Mouse (Mus musculus): Measurements from ENCODE around the gene Pgs1.

Gene Pgs1

GRCm38 (mm10) chr11:118003176-118003575 lies 17.1 kb downstream of the Pgs1 start:
- DNase-seq (ENCODE audit: low read depth): no peak

GRCm38 (mm10) chr11:118003718-118004117 lies 17.6 kb downstream of the Pgs1 start:
- DNase-seq (ENCODE audit: low read depth): no peak

DNA sequence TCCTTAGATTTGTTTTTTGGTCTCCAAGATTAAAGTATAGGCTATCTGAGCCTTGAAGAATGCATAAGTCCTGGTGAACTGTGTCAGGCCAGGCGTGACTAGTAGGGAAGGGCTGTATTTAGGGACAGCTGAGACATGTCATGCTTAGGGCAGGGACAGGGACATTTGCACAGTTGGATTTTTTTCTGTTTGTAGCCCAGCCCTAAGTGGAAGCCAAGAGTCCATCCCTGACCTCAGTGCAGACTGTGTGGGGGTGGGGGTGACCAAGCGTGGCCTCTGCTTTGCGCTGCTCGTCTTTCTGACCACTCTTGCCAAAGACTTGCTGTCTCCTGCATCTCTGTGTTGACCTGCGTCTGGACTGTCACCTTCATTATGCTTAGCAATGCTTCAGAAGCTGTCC lies 18.1 kb downstream of the Pgs1 start:
- DNase-seq (ENCODE audit: low read depth): no peak

- peak; percentile 38 for DNase-seq (ENCODE audit: low read depth)
Measured at GRCm38 (mm10) chr11:118007460-118008143, 21.5 kb downstream of the Pgs1 start.

DNA sequence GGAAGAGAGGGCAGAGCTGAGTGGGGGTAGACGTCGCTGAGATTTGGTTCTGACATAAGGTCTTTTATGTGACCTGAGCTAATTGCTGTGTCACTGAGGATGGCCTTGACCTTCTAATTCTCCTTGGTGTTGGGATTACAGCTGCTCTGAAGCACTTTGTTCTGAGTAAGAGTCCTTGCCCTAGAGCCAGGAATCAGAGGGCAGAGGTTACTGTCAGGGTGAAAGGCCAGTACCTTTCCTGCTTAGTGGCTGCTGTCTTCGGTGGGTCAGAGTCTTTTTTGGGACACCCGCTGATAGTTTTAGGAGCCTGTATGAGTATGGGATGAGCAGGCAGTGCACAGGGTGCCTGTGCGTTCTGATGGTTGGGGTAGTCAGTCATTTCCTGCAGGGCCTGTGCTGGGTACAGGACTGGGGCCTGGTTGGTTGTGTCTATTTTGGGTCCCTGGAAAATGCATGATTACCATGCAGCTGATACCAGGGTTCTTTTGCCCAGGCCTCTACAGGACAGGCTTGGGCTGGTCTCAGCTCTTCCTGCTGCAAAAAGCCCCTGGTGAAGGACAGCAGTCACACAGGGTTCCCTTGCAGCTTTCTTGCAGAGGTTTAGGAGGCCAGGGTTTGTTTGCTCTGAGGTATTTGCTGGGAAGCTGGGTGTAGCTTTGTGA lies 22.2 kb downstream of the Pgs1 start:
- DNase-seq (ENCODE audit: low read depth): no peak

GRCm38 (mm10) chr11:118008843-118009242 lies 22.8 kb downstream of the Pgs1 start:
- DNase-seq (ENCODE audit: low read depth): no peak

DNA sequence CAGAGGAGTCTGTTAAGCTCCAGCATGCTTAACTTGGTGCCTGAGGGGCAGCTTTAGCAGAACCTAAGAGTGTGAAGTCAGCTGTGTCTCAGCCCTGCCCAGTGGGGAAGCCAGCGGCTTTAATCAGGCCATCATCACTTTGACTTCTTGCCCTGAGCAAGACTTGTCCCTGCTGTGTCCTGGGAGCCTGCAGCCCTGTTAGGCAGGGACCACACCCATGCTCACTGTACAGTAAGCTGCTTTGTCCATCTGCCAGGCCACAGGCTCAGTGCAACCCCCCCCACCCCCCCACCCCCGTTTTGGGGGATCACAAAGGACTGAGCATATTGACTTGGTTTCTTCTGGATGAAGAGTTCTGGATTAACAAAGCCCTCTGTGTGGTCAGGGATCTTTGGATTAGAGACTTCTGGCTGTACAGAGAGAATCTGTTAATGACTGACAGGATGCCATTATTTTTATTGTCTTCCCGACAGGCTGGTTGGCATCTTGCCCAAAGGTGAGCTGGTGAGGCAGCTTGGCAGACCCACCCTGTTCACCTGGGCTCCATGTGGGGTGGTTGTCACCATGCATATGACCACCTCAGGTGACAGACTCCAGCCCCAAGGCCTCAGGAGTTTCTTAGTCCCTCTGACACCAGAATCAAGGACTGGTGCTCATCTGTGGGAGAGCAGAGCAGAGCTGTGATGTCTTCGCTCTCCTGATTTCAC lies 23.9 kb downstream of the Pgs1 start:
- DNase-seq (ENCODE audit: low read depth): no peak

DNA sequence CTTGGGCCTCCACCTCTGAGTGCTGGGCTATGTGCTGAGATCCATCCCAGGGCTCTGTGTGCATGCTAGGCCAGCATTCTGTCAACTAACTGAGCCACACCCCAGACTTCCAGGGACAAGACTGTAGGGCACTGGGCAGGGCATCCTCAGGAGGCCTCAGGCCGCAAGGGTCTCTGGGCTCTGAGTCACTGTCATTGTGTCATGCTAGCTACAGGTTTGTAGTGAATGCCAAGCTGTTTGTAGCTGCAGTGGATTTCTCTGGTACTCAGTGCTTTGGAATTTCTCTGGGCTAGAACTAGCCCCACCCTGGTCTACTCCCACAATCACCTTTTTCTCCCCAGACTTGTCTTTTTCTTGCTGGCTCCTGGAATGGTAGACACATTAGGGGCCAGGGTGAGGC lies 26.5 kb downstream of the Pgs1 start:
- no peak for DNase-seq (ENCODE audit: low read depth)

DNA sequence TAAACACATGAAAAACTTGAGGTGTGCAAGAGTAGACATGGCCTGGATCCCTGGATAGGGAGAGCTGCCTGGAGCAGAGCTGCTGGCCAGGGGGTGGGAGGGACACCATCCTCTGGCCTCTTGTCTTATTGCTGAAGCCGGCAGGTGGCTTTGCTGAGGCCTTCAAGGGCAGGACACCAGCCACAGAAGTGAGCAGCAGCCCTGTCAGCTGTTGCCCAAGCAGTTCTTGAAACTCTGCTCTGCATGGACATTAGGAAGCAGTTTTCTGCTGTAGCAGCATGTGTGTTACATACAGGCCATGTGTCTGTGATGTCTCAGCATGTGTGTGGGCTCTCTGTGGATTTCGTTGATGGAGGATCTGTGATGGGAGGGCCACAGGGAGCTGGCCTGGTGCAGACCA lies 27.2 kb downstream of the Pgs1 start:
- DNase-seq (ENCODE audit: low read depth): no peak

- DNase-seq (ENCODE audit: low read depth): peak; percentile 78
Measured at GRCm38 (mm10) chr11:118014391-118014995, 28.4 kb downstream of the Pgs1 start.

DNA sequence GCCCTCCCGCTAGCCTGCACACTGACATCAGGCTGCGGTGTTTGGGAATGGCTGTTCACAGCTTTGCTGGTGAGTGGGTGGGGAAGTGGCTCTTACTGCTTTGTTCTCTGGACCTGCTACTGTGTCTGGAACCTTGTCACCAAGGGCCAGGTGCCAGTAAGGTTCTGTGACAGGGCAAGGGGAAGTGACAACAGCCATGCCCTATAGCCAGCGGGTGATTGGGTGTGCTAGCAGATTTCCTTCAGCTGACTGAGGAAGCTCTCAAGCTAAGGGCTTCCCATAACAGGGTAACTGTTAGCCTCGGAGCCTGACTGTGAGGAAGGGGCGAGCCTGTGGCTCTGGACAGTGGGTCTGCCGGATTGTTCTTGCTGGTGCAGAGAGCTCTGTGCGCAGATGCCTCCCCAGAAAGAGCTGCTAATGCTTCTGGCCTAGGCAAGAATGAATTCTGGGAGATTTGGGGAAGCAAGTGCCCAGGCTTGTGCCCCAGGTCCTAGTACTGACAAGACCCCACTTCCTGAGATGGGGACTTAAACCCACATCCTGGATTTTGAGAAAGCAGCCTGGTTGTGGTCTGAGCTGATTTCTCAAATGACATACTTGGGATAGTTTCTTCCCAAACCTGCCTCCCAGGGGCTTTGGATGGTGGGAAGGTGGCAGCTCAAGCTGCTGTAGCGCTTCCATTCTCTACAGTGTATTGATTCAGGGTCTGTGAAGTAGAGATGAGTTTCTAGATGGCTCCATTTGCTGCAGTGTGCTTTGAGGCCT lies 29.5 kb downstream of the Pgs1 start:
- DNase-seq (ENCODE audit: low read depth): peak; percentile 63

DNA sequence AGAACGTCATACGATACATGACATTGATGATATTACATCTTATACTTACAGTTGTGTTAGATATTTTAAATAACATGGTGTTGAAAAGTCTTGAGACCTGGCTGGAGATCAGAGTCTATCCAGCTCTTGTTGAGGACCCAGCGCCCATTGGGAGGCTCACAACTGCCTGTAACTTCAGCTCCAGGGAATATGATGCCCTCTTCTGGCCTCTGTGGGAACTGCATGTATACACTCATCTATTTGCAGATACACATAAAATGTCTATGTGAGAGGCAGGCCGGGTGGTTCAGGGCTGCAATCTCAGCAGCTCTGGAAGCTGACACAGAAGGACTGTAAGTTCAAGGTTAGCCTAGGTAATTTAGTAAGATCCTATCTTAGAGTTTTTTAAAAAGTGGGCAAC lies 32.2 kb downstream of the Pgs1 start:
- DNase-seq (ENCODE audit: low read depth): peak; percentile 67

GRCm38 (mm10) chr11:118021806-118022205 lies 35.7 kb downstream of the Pgs1 start:
- peak; percentile 84 for DNase-seq (ENCODE audit: low read depth)

DNA sequence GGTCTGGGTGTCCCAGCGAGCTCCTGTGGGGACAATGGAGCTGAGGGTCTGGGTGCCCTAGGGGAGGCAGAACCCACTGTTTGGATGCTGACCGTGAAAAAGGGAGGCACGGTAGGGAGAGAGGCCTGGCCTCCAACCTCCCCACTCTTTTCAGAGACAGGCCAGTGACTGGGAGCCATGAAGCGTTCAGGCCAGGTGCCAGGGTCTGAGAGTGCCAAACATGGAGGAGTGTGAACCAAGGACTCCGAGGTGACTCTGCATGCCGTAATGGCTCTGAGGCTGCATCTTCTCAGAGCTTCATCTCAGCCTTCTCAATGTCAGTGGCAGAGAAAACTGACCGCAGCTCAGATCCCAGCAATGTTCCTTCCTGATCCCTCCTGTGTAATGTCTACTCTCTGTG lies 37.4 kb downstream of the Pgs1 start:
- DNase-seq (ENCODE audit: low read depth): no peak

DNA sequence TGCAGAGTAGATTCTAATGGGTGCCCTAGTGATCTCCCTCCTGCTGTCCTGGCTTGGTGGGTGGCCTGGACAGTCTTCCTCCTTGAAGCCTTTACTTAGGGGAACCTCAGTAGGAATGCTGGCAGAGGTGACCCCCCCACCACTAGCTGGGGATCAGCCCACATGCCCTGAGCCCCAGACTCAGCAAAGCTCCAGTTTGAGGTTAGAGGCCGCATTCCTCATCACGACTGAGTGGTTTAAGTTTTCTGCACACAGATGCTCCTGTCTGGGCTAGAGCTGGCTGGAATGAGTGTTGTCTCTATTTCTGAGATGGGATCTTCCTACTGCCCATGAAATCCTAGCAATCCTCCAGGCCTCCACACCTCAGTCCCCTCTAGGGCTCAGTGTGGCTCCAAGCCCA lies 38.0 kb downstream of the Pgs1 start:
- DNase-seq (ENCODE audit: low read depth): no peak

DNA sequence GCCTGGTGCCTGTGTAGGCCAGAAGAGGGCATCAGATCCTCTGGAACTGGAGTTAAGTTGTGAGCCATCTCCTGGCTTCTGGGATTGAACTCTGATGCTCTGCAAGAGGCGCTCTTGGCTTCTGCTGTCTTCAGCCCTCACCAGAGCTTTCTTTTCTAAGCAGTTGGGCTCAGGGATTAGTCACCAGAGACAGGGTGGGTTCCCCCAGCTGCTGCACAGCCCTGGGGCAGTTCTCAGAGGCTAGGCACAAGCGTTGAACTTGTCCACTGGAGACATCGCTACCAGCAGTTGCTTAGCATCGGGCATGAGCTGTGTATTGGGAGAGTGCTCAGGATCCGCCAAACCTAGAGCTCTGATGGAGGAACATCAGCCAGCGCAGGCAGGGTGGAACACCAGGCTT lies 43.1 kb downstream of the Pgs1 start:
- no peak for DNase-seq (ENCODE audit: low read depth)

DNA sequence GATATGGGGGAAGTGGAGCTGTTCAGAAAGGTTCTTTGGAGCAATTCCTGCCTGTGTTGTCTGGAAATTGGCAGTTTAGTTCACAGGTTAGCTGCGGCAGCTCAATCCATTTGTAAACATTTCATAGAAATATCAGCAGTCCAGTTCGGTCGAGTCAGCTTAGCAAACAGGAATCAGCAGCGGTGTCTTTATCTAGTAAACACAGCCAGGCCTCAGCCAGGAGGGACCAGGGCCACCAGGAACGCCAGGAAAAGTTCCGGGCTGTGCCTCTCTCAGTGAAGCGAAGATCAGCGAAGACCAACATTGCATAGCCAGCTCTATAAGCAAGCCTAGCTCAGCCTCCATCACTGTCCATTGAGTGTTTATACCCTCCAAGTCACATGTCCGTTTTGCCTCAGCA lies 45.0 kb downstream of the Pgs1 start:
- no peak for DNase-seq (ENCODE audit: low read depth)

GRCm38 (mm10) chr11:118034395-118034794 lies 48.3 kb downstream of the Pgs1 start:
- DNase-seq (ENCODE audit: low read depth): no peak

DNA sequence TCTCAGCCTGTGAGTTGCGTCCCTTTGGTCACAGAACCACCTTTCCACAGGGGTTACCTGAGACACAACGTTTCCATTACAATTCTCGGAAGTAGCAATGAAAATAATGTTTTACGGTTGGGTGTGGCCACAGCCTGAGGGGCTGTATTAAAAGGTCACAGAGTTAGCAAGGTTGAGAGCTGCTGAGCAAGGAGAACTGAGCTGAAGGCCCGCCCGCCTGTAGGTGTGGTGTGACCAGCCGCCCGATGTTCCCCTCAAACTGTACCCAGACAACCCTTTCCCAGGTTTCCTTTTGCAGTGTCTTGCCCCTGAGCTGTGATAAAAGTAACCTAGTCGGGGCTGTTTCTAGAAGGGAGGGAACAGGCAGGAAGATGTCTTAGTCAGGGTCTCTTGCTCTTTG lies 49.0 kb downstream of the Pgs1 start:
- DNase-seq (ENCODE audit: low read depth): no peak

DNA sequence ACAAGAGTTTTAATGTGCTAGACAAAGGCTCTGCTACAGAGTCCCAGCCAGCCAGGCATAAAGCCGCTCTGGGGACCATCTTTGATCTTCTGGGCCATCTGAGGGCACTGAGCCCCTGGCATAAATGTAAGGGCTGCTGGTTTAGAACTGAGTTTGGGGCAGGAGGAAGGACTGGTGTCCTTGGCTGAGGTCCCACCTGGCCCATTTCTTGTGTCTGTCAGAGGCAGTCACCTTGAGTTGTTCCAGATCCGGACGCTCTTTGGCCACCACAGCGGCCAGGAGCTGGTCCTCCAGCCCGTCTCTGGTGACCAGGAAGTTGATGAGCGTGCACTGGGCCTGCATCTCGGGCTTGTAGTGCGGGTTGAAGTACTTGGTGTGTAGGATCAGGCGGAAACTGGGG lies 56.7 kb downstream of the Pgs1 start:
- no peak for DNase-seq (ENCODE audit: low read depth)

GRCm38 (mm10) chr11:118043293-118043907 lies 57.3 kb downstream of the Pgs1 start:
- no peak for DNase-seq (ENCODE audit: low read depth)

DNA sequence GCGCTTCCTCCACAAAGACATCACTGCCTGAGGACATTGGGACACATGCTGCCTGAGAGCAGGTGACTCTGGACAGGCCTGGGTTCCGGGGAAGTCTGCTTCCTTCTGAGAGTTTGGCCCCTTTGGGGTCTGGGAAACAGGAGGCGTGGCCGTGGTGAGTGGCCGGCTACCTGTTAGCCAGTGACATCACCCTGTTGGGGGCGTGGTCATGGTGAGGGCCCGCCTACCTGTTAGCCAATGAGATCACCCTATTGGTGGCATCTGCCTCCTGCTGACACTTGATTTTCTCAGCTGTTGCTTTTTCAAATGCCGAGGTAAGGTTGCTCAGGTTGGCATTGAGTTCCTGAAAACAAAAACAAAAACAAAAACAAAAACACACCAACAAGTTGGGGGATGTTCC lies 63.5 kb downstream of the Pgs1 start:
- DNase-seq (ENCODE audit: low read depth): no peak
